Mouse (Mus musculus) large intestine, adult 2 months (tissue): ENCODE measurements around the gene Mrgprf. TPM values are rescaled to one million over a fixed set of nuclear protein-coding genes. Genes with fewer than 3 reads are reported as not detected.

Experiments used
- DNase-seq: peaks from one replicate; pipeline ENCODE4 v3.0.0-alpha.2; 2012; ENCODE audit warnings: low read depth, low spot score
- WGBS: fragments of 180-500 bp; shearing (Covaris S2); methylation state at CpG from one replicate; pipeline ENCODE4 v1.1.7; 2018; 5-methylcytosine and 5-hydroxymethylcytosine counted together
- polyA plus RNA-seq: library from polyadenylated mRNA; depleted of rRNA; stranded (reverse); fragments of >200 nt; gene quantifications from 2 replicates; pipeline ENCODE4 v1.2.3, GENCODE M21; 2012; rRNA removed

The Mrgprf gene
- 19.5 and 22.3 TPM in 2 replicates for polyA plus RNA-seq

- no peak for DNase-seq
- WGBS: 43% methylated on average over 12 of the region's 13 CpGs
Measured at GRCm38 (mm10) chr7:145300321-145301007, at the start of gene Mrgprf. Gene Mrgprf, plus strand, starts transcription at chr7:145300828.

GRCm38 (mm10) chr7:145252715-145253476 is 47.7 kb upstream of the Mrgprf start:
- WGBS: 26% methylated on average over 8 of the region's 8 CpGs
- peak; percentile 38 for DNase-seq

- WGBS: 61% methylated on average over 3 of the region's 3 CpGs
Measured at GRCm38 (mm10) chr7:145253986-145254630, 46.5 kb upstream of the Mrgprf start.

GRCm38 (mm10) chr7:145256092-145256491 is 44.5 kb upstream of the Mrgprf start:
- 100% methylated on average over 1 of the region's 1 CpGs for WGBS
- DNase-seq: no peak

More at GRCm38 (mm10) chr7:145253986-145254630, 46.5 kb upstream of the Mrgprf start:
- DNase-seq: no peak

- no peak for DNase-seq
Measured at GRCm38 (mm10) chr7:145264202-145264601, 36.4 kb upstream of the Mrgprf start.

GRCm38 (mm10) chr7:145266011-145266410 is 34.6 kb upstream of the Mrgprf start:
- DNase-seq: no peak
- WGBS: 89% methylated on average over 2 of the region's 2 CpGs

More at GRCm38 (mm10) chr7:145264202-145264601, 36.4 kb upstream of the Mrgprf start:
- WGBS: 76% methylated on average over 9 of the region's 9 CpGs

- 68% methylated on average over 7 of the region's 7 CpGs for WGBS
- DNase-seq: no peak
Measured at GRCm38 (mm10) chr7:145268890-145269289, 31.7 kb upstream of the Mrgprf start.

- no peak for DNase-seq
- WGBS: 98% methylated on average over 5 of the region's 5 CpGs
Measured at GRCm38 (mm10) chr7:145270955-145271354, 29.7 kb upstream of the Mrgprf start.

GRCm38 (mm10) chr7:145275488-145275887 is 25.1 kb upstream of the Mrgprf start:
- 77% methylated on average over 3 of the region's 3 CpGs for WGBS

GRCm38 (mm10) chr7:145281396-145281795 is 19.2 kb upstream of the Mrgprf start:
- no peak for DNase-seq
- WGBS: 74% methylated on average over 4 of the region's 4 CpGs

More at GRCm38 (mm10) chr7:145275488-145275887, 25.1 kb upstream of the Mrgprf start:
- no peak for DNase-seq

GRCm38 (mm10) chr7:145283041-145283440 is 17.6 kb upstream of the Mrgprf start:
- DNase-seq: no peak
- WGBS: 61% methylated on average over 4 of the region's 4 CpGs

GRCm38 (mm10) chr7:145283487-145284187 is 17.0 kb upstream of the Mrgprf start, which contains the start of gene Tpcn2:
Gene Tpcn2, minus strand, starts transcription at chr7:145284011.
- peak; percentile 90 for DNase-seq
- WGBS: under 1% methylated on average over 18 of the region's 18 CpGs

GRCm38 (mm10) chr7:145284293-145284692 is 16.3 kb upstream of the Mrgprf start:
- no peak for DNase-seq
- WGBS: 33% methylated on average over 3 of the region's 3 CpGs

GRCm38 (mm10) chr7:145285476-145285875 is 15.2 kb upstream of the Mrgprf start:
- DNase-seq: no peak
- 76% methylated on average over 4 of the region's 4 CpGs for WGBS

GRCm38 (mm10) chr7:145287410-145287809 is 13.2 kb upstream of the Mrgprf start:
- peak; percentile 62 for DNase-seq
- 28% methylated on average over 6 of the region's 6 CpGs for WGBS

- 44% methylated on average over 5 of the region's 5 CpGs for WGBS
- no peak for DNase-seq
Measured at GRCm38 (mm10) chr7:145289302-145289701, 11.3 kb upstream of the Mrgprf start.

- DNase-seq: no peak
- WGBS: 98% methylated on average over 2 of the region's 2 CpGs
Measured at GRCm38 (mm10) chr7:145291847-145292246, 8.8 kb upstream of the Mrgprf start.

GRCm38 (mm10) chr7:145292726-145293125 is 7.9 kb upstream of the Mrgprf start:
- DNase-seq: no peak
- 75% methylated on average over 2 of the region's 2 CpGs for WGBS

- DNase-seq: no peak
- WGBS: 43% methylated on average over 6 of the region's 6 CpGs
Measured at GRCm38 (mm10) chr7:145293859-145294258, 6.8 kb upstream of the Mrgprf start.
